Mouse (Mus musculus) T-helper 2 cell (primary cell): ENCODE data around the gene Cntrob.

ENCODE experiments used
- in situ Hi-C: fragments of 300-600 bp; cut with MboI, MseI; formaldehyde crosslinking; loops from one replicate; pipeline ENCODE4 v1.15.1; 2025; ENCODE audit warnings: high pct_unique_total_duplicates

Cntrob gene

GRCm38 (mm10) chr11:69323667-69324111, at the start of gene Cntrob, which contains the start of gene Trappc1:
TSS of gene Cntrob (minus strand) at chr11:69323775.
TSS of gene Trappc1 (plus strand) at chr11:69323980.
- in situ Hi-C loops: no loop called here

GRCm38 (mm10) chr11:69372780-69373170, 49.2 kb upstream of the Cntrob start:
- in situ Hi-C loops: no loop called here

DNA sequence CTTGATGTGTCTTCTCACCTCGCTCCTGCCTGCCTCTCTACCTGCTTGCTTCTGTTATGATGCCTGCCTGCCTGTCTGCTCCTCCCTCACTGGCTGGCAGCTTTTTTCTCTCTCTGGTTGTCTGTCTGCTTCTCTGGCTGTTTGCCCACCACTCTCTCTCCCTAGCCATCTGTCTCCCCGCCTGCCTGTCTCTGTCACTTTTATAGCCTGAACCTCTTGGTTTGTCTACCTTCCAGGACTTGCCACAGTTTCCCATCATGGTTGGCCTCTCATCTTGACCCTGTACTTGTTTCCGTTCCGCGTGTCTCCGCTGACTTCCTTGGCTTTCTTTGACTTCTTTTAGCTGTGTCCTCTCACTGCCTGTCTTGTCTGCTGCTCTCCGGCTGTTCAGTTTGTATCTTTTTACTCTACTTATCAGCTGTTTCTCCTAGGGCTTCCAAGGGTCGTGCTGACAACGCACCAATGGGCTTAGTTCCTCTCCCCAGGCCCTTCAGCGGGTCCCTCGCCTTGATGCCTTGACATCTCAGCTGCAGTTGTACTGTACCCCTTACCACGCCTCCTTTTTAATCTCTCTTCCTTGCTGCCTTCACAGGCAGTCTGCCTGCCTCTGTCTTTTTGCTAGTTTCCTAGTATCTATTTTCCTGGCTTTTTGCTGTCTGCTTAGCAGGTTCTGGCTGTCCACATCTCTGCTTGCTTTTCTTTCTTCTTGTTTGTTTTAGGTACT, 48.6 kb upstream of the Cntrob start:
- in situ Hi-C loops: no loop called here

GRCm38 (mm10) chr11:69371601-69372000, 48.0 kb upstream of the Cntrob start:
- in situ Hi-C loops: no loop called here

- in situ Hi-C loops: no loop called here
These were observed 47.2 kb upstream of the Cntrob start for GRCm38 (mm10) chr11:69370817-69371215.

DNA sequence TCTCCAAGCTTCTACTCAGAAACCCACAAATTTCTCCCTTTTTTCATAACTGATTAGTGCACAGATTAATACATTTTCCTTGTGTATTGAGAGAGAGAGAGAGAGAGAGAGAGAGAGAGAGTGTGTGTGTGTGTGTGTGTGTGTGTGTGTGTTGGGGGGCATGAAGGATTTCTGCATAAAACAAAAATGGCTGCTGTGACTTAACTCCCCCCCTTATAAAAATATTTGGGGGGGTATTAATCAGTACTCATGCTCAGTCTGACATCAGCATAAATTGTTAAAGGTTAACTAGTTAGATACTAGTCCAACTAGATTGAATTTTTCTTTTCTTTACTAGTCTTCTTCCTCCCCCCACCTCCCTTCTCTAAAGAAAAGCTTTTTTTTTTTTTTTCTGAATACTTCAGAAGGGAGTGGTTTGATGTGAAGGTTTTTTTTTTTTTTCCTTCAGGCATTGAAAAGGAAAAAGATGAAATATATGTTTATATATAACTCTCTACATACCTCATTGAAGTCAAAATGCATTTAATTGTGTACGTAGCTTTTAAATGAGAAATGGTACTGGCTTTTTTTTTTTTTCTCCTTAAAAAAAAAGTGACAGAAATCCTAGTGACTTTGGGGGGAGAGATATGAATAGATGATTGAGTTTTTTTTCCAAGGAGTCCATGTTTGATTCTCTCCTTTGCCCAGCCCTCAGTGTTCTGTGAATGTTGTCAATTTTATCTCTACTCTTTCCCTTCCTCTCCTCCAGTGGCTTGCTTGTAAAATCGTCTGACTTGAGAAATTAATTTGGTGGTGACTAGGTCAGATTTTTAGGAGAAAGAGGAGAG, 46.6 kb upstream of the Cntrob start:
- in situ Hi-C loops: no loop called here

GRCm38 (mm10) chr11:69369215-69369989, 45.8 kb upstream of the Cntrob start, which contains the start of gene Chd3:
TSS of gene Chd3 (minus strand) at chr11:69369406.
- in situ Hi-C loops: no loop called here

DNA sequence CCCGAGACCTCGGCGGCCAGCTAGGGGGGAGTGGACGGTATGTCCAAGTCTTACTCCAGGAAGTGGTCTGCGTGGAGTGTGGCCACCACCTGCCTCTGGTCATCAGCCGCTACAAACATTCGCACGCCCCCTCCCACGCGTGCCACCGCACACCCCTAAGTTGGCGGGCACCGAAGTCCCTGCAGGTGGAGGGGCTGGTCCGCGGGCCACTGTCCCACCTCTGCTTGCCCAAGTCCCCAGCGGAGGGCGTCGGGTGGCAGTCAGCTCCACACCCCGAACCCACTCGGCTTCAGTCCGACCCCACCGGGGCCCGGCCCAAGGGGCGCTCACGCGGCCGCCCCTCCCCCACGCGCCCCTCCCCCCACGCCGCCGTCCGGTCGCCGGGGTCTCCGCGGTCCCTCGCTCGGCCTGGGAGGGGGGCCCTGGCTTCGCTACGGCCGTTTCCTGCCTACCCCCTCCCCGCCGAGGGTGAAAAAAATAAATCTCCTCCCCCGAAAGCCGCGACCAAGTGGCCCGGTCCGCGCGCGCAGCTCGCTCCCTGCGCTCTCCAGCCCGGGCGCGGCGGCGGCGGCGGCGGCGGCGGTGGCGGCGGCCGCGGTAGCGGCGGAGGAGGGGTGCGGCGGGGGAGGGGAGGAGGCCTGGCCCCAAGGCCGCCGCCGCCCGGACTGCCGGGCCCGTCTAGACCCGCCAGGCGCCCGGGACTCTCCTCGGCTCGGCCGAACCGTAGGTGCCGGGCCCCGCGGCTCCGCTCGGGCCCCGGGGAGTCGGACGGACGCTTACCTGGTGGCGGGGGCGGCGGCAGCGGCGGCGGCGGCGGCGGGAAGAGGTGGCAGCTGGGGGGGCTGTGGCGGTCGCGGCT, 45.0 kb upstream of the Cntrob start:
- in situ Hi-C loops: no loop called here

DNA sequence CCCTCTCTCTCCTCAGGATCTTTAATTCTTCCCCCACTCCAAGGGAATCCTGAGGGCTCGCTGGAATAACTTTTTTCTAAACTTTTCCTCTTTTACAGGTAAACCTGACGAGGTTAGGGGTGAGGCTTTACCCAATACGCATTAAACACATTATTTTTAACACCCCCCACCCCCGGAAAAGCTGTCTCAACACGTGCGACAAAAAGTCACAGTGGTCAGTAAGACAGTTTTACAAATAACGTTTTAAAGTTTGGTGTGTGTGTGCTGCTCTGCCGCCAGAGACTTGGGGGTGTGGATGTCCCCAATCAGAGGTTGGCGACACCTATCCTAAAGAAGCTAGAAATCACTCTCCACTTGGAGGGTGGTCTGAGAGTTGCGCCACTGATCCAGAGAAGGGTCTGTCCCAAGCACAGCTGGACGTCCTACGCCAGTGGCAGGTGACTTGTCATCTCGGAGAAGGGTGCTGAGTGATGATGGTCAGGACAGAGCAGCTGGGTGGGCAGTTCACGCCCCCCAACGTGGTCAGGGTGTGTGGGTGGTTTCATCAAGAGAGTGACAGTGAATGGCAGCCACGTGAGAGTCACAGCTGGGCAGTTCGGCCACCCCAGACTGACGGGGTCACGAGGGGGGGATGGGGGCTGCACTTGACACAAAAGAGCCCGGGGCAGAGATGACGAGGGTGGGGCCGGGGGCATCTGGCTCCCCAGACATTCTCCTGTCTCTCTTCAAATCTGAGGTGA, 44.2 kb upstream of the Cntrob start:
- in situ Hi-C loops: no loop called here

DNA sequence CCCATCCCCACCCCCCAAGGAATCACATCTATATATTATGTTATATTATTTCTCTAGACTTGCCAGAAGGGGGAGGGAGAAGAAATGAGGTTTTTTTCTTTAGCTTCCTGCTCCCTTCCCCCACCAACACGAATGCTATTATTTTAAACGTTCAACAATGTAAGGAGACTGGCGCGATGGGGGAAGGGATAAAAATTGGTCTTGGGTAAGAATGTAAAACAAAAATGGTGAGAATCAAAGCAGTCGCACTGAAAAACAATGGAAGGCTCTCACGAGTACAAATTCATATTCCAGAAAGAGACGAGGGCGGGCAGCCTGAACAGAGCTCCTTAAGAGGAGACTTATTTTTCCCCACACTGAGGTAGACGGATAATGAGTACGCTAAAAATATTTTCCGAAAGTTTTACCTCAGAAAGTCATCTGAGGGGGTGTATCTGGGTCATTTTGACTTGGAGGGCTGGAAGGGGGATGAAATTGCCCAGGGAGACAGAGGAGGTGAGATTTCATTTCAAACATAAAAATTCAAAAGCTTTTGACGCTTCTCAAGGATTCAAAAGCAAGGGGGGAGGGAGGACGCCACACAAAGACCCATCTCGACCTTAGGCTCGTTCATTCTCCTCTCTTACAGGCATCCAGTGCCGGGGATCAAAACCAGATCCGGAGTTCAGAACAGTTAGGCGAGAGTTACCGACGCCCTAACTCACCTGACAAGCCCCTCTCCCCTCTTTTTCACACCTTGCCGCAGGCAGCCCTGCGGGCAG, 43.5 kb upstream of the Cntrob start:
- in situ Hi-C loops: no loop called here

DNA sequence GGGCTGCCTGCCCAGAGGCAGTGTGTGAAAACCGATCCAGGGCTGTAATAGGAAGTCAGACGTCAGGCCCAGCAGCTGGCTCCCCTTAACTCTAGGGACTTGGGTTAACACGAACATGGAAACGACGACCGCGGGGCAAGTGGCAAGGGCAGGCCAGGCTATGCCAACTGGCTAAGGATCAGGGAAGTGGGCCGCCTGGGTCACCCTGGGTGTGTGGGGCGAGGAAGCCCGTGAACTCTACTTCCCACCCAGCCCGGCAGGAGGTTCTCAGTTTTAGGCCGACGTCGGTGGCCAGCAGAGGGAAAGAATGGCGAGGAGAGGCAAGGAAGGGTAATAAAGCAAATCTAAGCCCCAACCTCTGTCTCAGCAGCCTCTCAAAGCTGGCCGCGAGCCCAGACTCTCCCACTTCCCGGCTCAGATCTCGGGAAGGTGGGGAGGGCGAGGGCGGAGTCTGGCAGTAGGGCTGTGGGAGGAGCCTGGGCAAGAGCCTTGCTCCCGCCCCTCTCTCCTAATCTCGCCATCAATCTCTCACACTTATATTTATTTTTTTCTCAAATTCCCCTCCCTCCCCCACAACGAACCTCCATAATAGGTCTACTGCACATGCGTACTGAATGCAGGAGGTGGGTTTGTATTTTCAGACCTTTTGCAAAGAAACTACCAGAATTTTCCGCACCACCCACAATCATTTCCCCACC, 42.7 kb upstream of the Cntrob start:
- in situ Hi-C loops: no loop called here

DNA sequence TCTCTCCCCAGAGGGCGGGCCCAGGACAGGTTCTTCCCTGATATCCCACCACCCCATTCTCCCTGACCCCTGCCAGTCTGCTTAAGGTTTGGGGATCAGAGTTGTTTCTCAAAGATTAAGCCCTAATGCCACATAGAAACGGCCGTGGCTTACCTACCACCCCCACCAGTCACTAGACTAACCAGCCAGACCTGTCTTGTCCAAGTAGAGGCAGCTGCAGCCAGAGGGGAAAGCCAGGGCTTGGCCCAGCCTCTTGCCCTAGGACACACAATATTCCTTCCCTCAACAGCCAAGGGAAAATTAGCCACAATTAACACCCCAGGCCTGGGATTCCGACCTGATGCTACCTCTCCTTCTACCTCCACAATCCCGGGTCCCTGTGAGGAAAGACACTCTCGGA, 42.1 kb upstream of the Cntrob start:
- in situ Hi-C loops: no loop called here

DNA sequence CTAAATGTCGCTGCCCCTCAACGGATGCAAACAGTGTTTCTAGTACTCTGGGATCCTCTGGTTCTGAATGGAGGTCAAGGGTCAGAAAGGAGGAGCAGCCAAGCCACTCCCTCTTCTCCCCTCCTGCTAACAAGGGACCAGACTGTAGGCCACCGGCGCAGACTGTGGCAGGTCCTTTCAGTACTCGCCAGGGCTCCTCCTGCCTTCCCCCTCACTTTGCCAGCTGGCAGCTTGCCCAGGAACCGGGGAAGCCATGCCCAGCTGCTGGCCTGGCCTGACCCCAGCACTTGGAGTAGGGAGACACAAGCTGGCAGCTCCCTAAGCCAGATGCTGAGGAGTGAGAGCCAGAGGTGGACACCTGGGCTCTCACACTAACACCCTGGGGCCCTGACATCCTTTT, 41.3 kb upstream of the Cntrob start:
- in situ Hi-C loops: no loop called here

- in situ Hi-C loops: no loop called here
These were observed 40.8 kb upstream of the Cntrob start for GRCm38 (mm10) chr11:69364376-69364775.

DNA sequence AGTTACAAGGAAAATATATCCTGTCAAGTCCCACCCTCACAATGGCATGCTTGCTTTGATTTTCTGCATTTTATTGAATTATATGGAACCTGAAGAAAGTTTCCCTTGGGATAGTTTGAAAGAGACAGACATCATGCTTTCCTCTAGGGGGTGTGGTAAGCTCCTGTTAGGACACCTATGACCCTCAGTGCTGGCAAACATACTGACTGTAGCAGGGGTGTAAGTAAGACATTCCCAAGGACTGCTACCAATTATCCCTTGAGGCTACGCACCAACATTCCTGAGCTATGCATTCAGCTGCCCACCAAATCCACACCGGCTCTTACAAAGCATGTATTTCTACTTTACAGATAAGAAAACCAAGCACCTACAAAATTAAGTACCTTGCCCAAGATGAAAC, 38.9 kb upstream of the Cntrob start:
- in situ Hi-C loops: no loop called here

GRCm38 (mm10) chr11:69362021-69362420, 38.4 kb upstream of the Cntrob start:
- in situ Hi-C loops: no loop called here

DNA sequence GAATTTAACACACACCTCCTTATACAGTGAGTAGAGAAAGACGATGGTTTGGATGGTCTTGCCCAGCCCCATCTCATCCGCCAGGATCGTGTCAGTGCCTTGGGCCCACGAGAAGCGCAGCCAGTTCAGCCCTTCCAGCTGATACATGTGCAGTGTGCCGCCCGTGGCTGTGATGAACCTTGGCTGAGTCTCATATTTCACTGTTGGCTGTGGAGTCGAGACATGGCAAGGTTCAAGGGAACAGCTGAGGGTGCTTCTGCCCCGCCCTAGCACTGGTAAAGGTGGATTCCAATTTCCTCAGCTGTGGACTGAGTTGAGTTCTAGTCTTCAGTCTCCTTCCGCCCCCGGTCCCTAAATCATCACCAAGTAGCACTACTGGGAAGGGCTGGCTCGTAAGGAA, 34.1 kb upstream of the Cntrob start:
- in situ Hi-C loops: no loop called here

- in situ Hi-C loops: no loop called here
These were observed 33.0 kb upstream of the Cntrob start for GRCm38 (mm10) chr11:69356544-69356943.

- in situ Hi-C loops: no loop called here
These were observed 22.9 kb upstream of the Cntrob start for GRCm38 (mm10) chr11:69346441-69346840.
